Mouse (Mus musculus) heart, postnatal 0 days (tissue): ENCODE measurements around the gene Stmn1. TPM values are rescaled to one million over a fixed set of nuclear protein-coding genes. Genes with fewer than 3 reads are reported as not detected.

ENCODE experiments used
- ATAC-seq: fragments of 200-750 bp; cut with Nextera tagmentation; 2 replicates; pipeline ENCODE4 v1.8.0; 2017; ENCODE audit warnings: low read depth, moderate number of reproducible peaks, moderate library complexity; ENCODE audit not compliant: insufficient read depth
- DNase-seq: peaks from one replicate; pipeline ENCODE4 v3.0.0-alpha.2; 2016; ENCODE audit warnings: low spot score
- H3K27ac ChIP-seq: fragments of 300-500 bp; sonication (generic); 2 replicates; pipeline ENCODE4 v1.5.1; 2014; ENCODE audit warnings: low read depth, mild to moderate bottlenecking
- H3K27me3 ChIP-seq: fragments of 300-500 bp; sonication (generic); 2 replicates; pipeline ENCODE4 v1.6.1; 2014; ENCODE audit warnings: low read length, mixed read lengths; ENCODE audit not compliant: control insufficient read depth, insufficient read depth
- H3K36me3 ChIP-seq: fragments of 300-500 bp; sonication (generic); replicated peaks from 2 replicates; pipeline ENCODE4 v1.6.1; 2014; ENCODE audit warnings: low read length, mixed read lengths; ENCODE audit not compliant: control insufficient read depth, insufficient read depth
- H3K4me1 ChIP-seq: fragments of 300-500 bp; sonication (generic); 2 replicates; pipeline ENCODE4 v1.6.1; 2014; ENCODE audit warnings: antibody characterized with exemption; ENCODE audit not compliant: control insufficient read depth, insufficient read depth
- H3K4me2 ChIP-seq: fragments of 300-500 bp; sonication (generic); 2 replicates; pipeline ENCODE4 v1.6.1; 2014; ENCODE audit warnings: low read depth, mild to moderate bottlenecking, low read length, moderate library complexity
- H3K4me3 ChIP-seq: fragments of 300-500 bp; sonication (generic); 2 replicates; pipeline ENCODE4 v1.5.1; 2014; ENCODE audit warnings: low read depth, low read length
- H3K9ac ChIP-seq: fragments of 300-500 bp; sonication (generic); replicated peaks from 2 replicates; pipeline ENCODE4 v1.6.1; 2014; ENCODE audit warnings: low read depth, low read length, mixed read lengths
- H3K9me3 ChIP-seq: fragments of 300-500 bp; sonication (generic); replicated peaks from 2 replicates; pipeline ENCODE4 v1.6.1; 2016; ENCODE audit warnings: low read length; ENCODE audit not compliant: control insufficient read depth
- CTCF ChIP-seq: IDR thresholded peaks from 2 replicates; pipeline ENCODE4 v1.5.1; 2016; ENCODE audit warnings: antibody characterized with exemption, control low read depth, low read depth
- EP300 ChIP-seq: IDR thresholded peaks from 2 replicates; pipeline ENCODE4 v1.6.1; 2016; ENCODE audit warnings: antibody characterized with exemption, low read depth
- WGBS: fragments of 180-500 bp; shearing (Covaris S2); extraction: QIAGEN DNeasy Blood & Tissue Kit; methylation state at CpG from one replicate; pipeline ENCODE4 v1.1.7; 2014; 5-methylcytosine and 5-hydroxymethylcytosine counted together
- polyA plus RNA-seq: library from polyadenylated mRNA; unstranded; fragments of >200 nt; fragmentation: Nextera tagmentation; extraction: Ambion mirVana; gene quantifications from 2 replicates; pipeline ENCODE4 v1.2.1, GENCODE M21; 2015
- total RNA-seq: library from RNA; depleted of rRNA; stranded (reverse); fragments of >200 nt; gene quantifications from 2 replicates; pipeline ENCODE4 v1.2.3, GENCODE M21; 2014; ENCODE audit warnings: low replicate concordance

Stmn1 gene
- total and polyA plus RNA-seq, 2 experiments from 2014 or later = 149 to 372 TPM

- DNase-seq (no peak), ATAC-seq (no peak; the same call in 1 of the 2 replicates)
- Histone ChIP-seq H3K9ac (no peak overlapping the region), H3K27me3 (peaks cover 16% of the 10 kb centered on the region), H3K27ac (no peak overlapping the region), H3K4me1 (peaks cover 14% of the 10 kb centered on the region), H3K36me3 (no peaks in the 10 kb centered on the region), H3K4me2 (peak overlapping the region; percentile 20), H3K4me3 (no peak overlapping the region), H3K9me3 (no peaks in the 10 kb centered on the region)
- WGBS = 40% methylated on average over 20 of the region's 20 CpGs
- TF ChIP-seq EP300 (no peak), CTCF (no peak)
Observed at GRCm38 (mm10) chr4:134450392-134451195, 17.5 kb upstream of the Stmn1 start.

GRCm38 (mm10) chr4:134451484-134451883, 16.6 kb upstream of the Stmn1 start:
- 0 out of 2 replicates have a peak overlapping the region, but pooled peaks have one; percentile 20 for H3K4me2 ChIP-seq
- no peak overlapping the region for H3K9ac ChIP-seq
- H3K36me3 ChIP-seq = no peaks in the 10 kb centered on the region
- H3K27me3 ChIP-seq = peaks cover 16% of the 10 kb centered on the region
- no peaks in the 10 kb centered on the region for H3K9me3 ChIP-seq
- H3K4me1 ChIP-seq = peaks cover 14% of the 10 kb centered on the region
- H3K27ac ChIP-seq = no peak overlapping the region
- TF ChIP-seq EP300 (no peak), CTCF (no peak)
- DNase-seq = no peak
- H3K4me3 ChIP-seq = no peak overlapping the region
- 54% methylated on average over 9 of the region's 9 CpGs for WGBS
- ATAC-seq = no peak

DNA sequence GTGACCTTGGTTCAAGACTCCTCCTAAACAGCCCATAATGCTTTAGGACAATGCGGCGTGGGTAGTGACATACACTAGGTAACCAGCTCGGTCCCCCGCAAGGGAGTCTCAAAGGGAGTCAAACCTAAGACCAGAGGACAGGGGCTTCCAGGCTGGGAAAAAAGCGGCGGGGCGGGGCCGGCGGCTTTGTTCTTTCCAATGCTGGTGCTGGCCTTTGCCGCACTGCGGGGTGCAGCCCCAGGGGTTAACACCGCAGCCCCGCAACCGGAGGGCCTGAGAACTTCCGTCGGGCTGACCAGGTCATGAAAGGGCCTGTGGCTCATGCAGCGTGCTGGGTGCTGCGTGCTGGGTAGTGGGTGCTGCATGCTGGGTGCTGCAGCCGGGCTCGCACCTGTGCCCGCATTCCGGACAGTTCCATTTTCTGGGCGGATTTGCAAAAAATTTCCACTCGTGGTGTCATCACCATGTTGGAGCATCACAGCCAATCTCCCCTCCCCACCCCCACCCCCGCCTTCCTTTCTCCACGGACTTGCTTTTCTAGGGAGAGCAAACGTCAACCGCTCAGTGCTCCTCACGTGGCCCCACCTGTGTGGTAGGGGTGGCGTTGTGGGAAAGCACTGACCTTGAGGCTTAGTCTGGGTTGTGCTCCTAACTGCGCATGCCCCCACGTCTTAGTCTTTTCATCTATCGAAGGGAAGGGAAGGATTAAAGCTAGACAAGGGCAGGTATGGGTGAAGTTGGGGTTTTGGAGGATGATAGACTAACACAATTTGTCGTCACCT, 14.3 kb upstream of the Stmn1 start:
- ATAC-seq = no peak
- Histone ChIP-seq H3K4me2 (no peak overlapping the region), H3K9me3 (no peaks in the 10 kb centered on the region), H3K4me3 (no peak overlapping the region), H3K4me1 (peaks cover 14% of the 10 kb centered on the region), H3K36me3 (no peaks in the 10 kb centered on the region), H3K27ac (no peak overlapping the region), H3K27me3 (peaks cover 16% of the 10 kb centered on the region), H3K9ac (no peak overlapping the region)
- 46% methylated on average over 32 of the region's 34 CpGs for WGBS
- TF ChIP-seq EP300 (no peak), CTCF (no peak)
- DNase-seq = no peak

DNA sequence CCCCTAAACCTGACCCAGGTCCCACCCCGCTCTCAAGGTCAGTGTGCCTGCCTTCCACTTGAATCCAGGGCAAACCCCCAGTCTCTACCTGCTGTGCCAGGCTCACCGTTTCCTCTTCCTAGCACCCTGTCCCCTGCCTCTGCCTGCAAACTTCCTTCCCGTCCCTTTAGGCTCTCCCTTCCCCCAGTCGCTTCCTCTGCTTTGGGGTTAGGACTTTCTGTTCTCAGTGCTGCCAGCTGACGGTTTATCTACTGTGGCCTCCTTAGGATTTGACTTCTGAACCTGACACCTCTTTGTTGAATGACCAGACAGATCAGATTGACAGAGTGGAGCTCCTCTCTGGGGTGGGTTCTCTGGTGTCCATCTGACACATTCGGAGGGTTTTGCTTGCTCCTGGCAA, 12.8 kb upstream of the Stmn1 start:
- no peak for DNase-seq
- Histone ChIP-seq H3K36me3 (no peaks in the 10 kb centered on the region), H3K27me3 (peaks cover 11% of the 10 kb centered on the region), H3K4me1 (peaks cover 14% of the 10 kb centered on the region), H3K9ac (no peak overlapping the region), H3K27ac (no peak overlapping the region), H3K4me2 (peak overlapping the region; percentile 14; the same call in 1 of the 2 replicates), H3K4me3 (no peak overlapping the region), H3K9me3 (no peaks in the 10 kb centered on the region)
- TF ChIP-seq CTCF (no peak), EP300 (no peak)
- WGBS = 40% methylated on average over 6 of the region's 6 CpGs
- no peak for ATAC-seq

GRCm38 (mm10) chr4:134457130-134457825, 10.8 kb upstream of the Stmn1 start:
- ATAC-seq (no peak; the same call in 1 of the 2 replicates), DNase-seq (no peak)
- Histone ChIP-seq H3K9me3 (no peaks in the 10 kb centered on the region), H3K27ac (no peak overlapping the region), H3K27me3 (peaks cover 11% of the 10 kb centered on the region), H3K36me3 (no peaks in the 10 kb centered on the region), H3K9ac (no peak overlapping the region), H3K4me2 (no peak overlapping the region), H3K4me3 (no peak overlapping the region), H3K4me1 (peaks cover 3% of the 10 kb centered on the region; the same call in 1 of the 2 replicates)
- WGBS = 45% methylated on average over 7 of the region's 7 CpGs
- no peak for TF ChIP-seq EP300
